Mouse (Mus musculus) small intestine, adult 2 months (tissue): ENCODE data around the gene Slc35d1.

ENCODE experiments used
- CTCF ChIP-seq: fragments of 200-500 bp; IDR thresholded peaks from 2 replicates; pipeline ENCODE4 v1.5.1; 2012; ENCODE audit warnings: low read depth, mild to moderate bottlenecking, control low read depth, inconsistent platforms, low read length, moderate library complexity, mixed read lengths; ENCODE audit not compliant: insufficient replicate concordance, insufficient read length; ENCODE audit errors: extremely low read depth
- POLR2A ChIP-seq: fragments of 200-500 bp; IDR thresholded peaks from 2 replicates; pipeline ENCODE4 v1.6.1; 2012; ENCODE audit warnings: low read depth, mild to moderate bottlenecking, control low read depth, inconsistent platforms, low read length, moderate library complexity

DNA sequence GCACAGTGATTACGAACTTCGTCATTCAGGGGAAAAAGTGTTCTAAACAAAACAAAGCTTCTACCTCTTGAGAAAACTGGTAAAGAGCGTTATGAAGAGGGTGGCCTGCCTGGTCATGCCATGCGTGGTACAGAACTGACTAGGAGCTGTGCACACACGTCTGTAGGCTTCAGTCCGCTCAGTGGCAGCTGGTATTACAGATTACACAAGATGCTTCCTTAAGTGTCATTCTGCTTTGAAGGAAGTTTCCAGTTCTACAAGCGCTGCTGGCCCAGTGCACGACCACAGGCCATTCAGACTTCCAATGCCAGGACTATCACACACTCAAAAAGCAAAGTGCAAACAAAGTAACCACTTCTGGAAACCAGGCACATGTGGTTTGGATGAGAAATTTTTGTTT lies 17.6 kb downstream of the Slc35d1 start:
- TF ChIP-seq CTCF (no peak), POLR2A (no peak)
